Mouse (Mus musculus) ovary, postnatal 36 days (tissue): ENCODE data around the gene Cbx7.
"Not testable (repeated sequence)": the region's sequence is repeated elsewhere in the genome, so short reads cannot be mapped to it uniquely, and the experiment has no call there.

Experiments
- DNase-seq: peaks from one replicate; pipeline ENCODE4 v3.0.0; 2022; ENCODE audit warnings: low spot score, mixed read lengths

Cbx7 gene

GRCm38 (mm10) chr15:79926856-79927416 lies 44.0 kb downstream of the Cbx7 start:
- no peak for DNase-seq

GRCm38 (mm10) chr15:79919787-79920186 lies 51.1 kb downstream of the Cbx7 start:
- DNase-seq, result no peak

GRCm38 (mm10) chr15:79918485-79918884 lies 52.4 kb downstream of the Cbx7 start:
- no peak for DNase-seq

GRCm38 (mm10) chr15:79917111-79917720 lies 53.7 kb downstream of the Cbx7 start:
- DNase-seq, result no peak

- no peak for DNase-seq
Measured at GRCm38 (mm10) chr15:79916150-79916549, 54.8 kb downstream of the Cbx7 start.

- DNase-seq, result no peak
Measured at GRCm38 (mm10) chr15:79914357-79914756, 56.6 kb downstream of the Cbx7 start.

- DNase-seq, result no peak
Measured at GRCm38 (mm10) chr15:79913761-79914346, 57.1 kb downstream of the Cbx7 start.

GRCm38 (mm10) chr15:79911339-79911738 lies 59.6 kb downstream of the Cbx7 start:
- no peak for DNase-seq

- DNase-seq, result not testable (repeated sequence)
Measured at GRCm38 (mm10) chr15:79910812-79911211, 60.1 kb downstream of the Cbx7 start.

GRCm38 (mm10) chr15:79909006-79909405 lies 61.9 kb downstream of the Cbx7 start:
- DNase-seq, result not testable (repeated sequence)

GRCm38 (mm10) chr15:79906855-79907254 lies 64.1 kb downstream of the Cbx7 start:
- no peak for DNase-seq

- no peak for DNase-seq
Measured at GRCm38 (mm10) chr15:79905211-79905610, 65.7 kb downstream of the Cbx7 start.

GRCm38 (mm10) chr15:79904678-79905077 lies 66.2 kb downstream of the Cbx7 start:
- not testable (repeated sequence) for DNase-seq

GRCm38 (mm10) chr15:79903963-79904362 lies 67.0 kb downstream of the Cbx7 start:
- DNase-seq, result no peak

- not testable (repeated sequence) for DNase-seq
Measured at GRCm38 (mm10) chr15:79903081-79903480, 67.8 kb downstream of the Cbx7 start.

GRCm38 (mm10) chr15:79901399-79901798 lies 69.5 kb downstream of the Cbx7 start:
- no peak for DNase-seq

GRCm38 (mm10) chr15:79900751-79901150 lies 70.2 kb downstream of the Cbx7 start:
- no peak for DNase-seq

GRCm38 (mm10) chr15:79899828-79900510 lies 71.0 kb downstream of the Cbx7 start:
- no peak for DNase-seq

GRCm38 (mm10) chr15:79898988-79899387 lies 71.9 kb downstream of the Cbx7 start:
- no peak for DNase-seq

GRCm38 (mm10) chr15:79896080-79896725 lies 74.7 kb downstream of the Cbx7 start:
- DNase-seq, result no peak

- DNase-seq, result not testable (repeated sequence)
Measured at GRCm38 (mm10) chr15:79895221-79896079, 75.5 kb downstream of the Cbx7 start.

GRCm38 (mm10) chr15:79894343-79894742 lies 76.6 kb downstream of the Cbx7 start:
- no peak for DNase-seq
